Mouse (Mus musculus) cerebellum, adult 2 months (tissue): Measurements from ENCODE around the gene Prr12.

Experiments used
- CTCF ChIP-seq: fragments of 200-500 bp; IDR thresholded peaks from 2 replicates; pipeline ENCODE4 v1.5.1; 2011; ENCODE audit warnings: low read depth, mild to moderate bottlenecking, control low read depth, low read length, moderate library complexity, borderline replicate concordance; ENCODE audit not compliant: insufficient read depth
- POLR2A ChIP-seq: fragments of 200-500 bp; IDR thresholded peaks from 2 replicates; pipeline ENCODE4 v1.6.1; 2011; ENCODE audit warnings: low read length, control low read depth, borderline replicate concordance; ENCODE audit not compliant: insufficient read depth

GRCm38 (mm10) chr7:45012011-45012410, 40.7 kb downstream of the Prr12 start:
- TF ChIP-seq CTCF, result no peak
- no peak for TF ChIP-seq POLR2A
